Mouse (Mus musculus): ENCODE measurements at regions not wholly inside any gene's neighbourhood (a gene's known extent, or its start where the extent isn't known, plus 50 kb on each side); places are given as distances from the start of the nearest gene placed in this dataset.

GRCm38 (mm10) chr1:77663345-77663744 lies 148.5 kb upstream of the Epha4 start:
- WGBS: 73% methylated on average over 7 of the region's 7 CpGs
- Histone ChIP-seq H3K27me3 (replicated peaks; ENCODE audit: control insufficient read depth, insufficient read depth, low read length) (no peaks in the 10 kb centered on the region), H3K36me3 (ENCODE audit: control insufficient read depth, insufficient read depth, low read length) (no peaks in the 10 kb centered on the region), H3K27ac (ENCODE audit: low read depth, low read length) (0 out of 2 replicates have a peak overlapping the region, but pooled peaks have one; percentile 7), H3K9ac (ENCODE audit: low read length) (no peak overlapping the region), H3K4me3 (ENCODE audit: low read depth, low read length) (no peak overlapping the region), H3K4me1 (ENCODE audit: control insufficient read depth, insufficient read depth, low read length) (no peaks in the 10 kb centered on the region), H3K9me3 (replicated peaks; ENCODE audit: control insufficient read depth, low read length) (no peaks in the 10 kb centered on the region), H3K4me2 (ENCODE audit: low read length) (no peak overlapping the region)
- no peak for ATAC-seq
- DNase-seq (ENCODE audit: low spot score): peak; percentile 36

GRCm38 (mm10) chr1:77660436-77660835 lies 145.5 kb upstream of the Epha4 start:
- no peaks in the 10 kb centered on the region for H3K36me3 ChIP-seq (ENCODE audit: control insufficient read depth, insufficient read depth, low read length)
- H3K4me1 ChIP-seq (ENCODE audit: control insufficient read depth, insufficient read depth, low read length): no peaks in the 10 kb centered on the region
- DNase-seq (ENCODE audit: low spot score) (no peak), ATAC-seq (no peak)
- H3K27me3 ChIP-seq (replicated peaks; ENCODE audit: control insufficient read depth, insufficient read depth, low read length): no peaks in the 10 kb centered on the region
- H3K4me3 ChIP-seq (ENCODE audit: low read depth, low read length): no peak overlapping the region
- H3K9ac ChIP-seq (ENCODE audit: low read length): no peak overlapping the region
- H3K9me3 ChIP-seq (replicated peaks; ENCODE audit: control insufficient read depth, low read length): no peaks in the 10 kb centered on the region
- no peak overlapping the region for H3K27ac ChIP-seq (ENCODE audit: low read depth, low read length)
- no peak overlapping the region for H3K4me2 ChIP-seq (ENCODE audit: low read length)

GRCm38 (mm10) chr1:77637025-77637424 lies 122.1 kb upstream of the Epha4 start:
- Histone ChIP-seq H3K9ac (ENCODE audit: low read length) (no peak overlapping the region), H3K9me3 (replicated peaks; ENCODE audit: control insufficient read depth, low read length) (no peaks in the 10 kb centered on the region), H3K4me3 (ENCODE audit: low read depth, low read length) (no peak overlapping the region), H3K4me1 (ENCODE audit: control insufficient read depth, insufficient read depth, low read length) (no peaks in the 10 kb centered on the region), H3K27ac (ENCODE audit: low read depth, low read length) (no peak overlapping the region), H3K36me3 (ENCODE audit: control insufficient read depth, insufficient read depth, low read length) (no peaks in the 10 kb centered on the region), H3K27me3 (replicated peaks; ENCODE audit: control insufficient read depth, insufficient read depth, low read length) (no peaks in the 10 kb centered on the region), H3K4me2 (ENCODE audit: low read length) (no peak overlapping the region)
- WGBS: 94% methylated on average over 3 of the region's 3 CpGs
- no peak for DNase-seq (ENCODE audit: low spot score)
- ATAC-seq: no peak

GRCm38 (mm10) chr1:77629496-77630281 lies 114.8 kb upstream of the Epha4 start:
- Histone ChIP-seq H3K4me2 (ENCODE audit: low read length) (no peak overlapping the region; the same call in 1 of the 2 replicates), H3K9me3 (replicated peaks; ENCODE audit: control insufficient read depth, low read length) (no peaks in the 10 kb centered on the region), H3K27ac (ENCODE audit: low read depth, low read length) (peak overlapping the region; percentile 67; the same call in 1 of the 2 replicates), H3K36me3 (ENCODE audit: control insufficient read depth, insufficient read depth, low read length) (no peaks in the 10 kb centered on the region), H3K4me3 (ENCODE audit: low read depth, low read length) (no peak overlapping the region), H3K4me1 (ENCODE audit: control insufficient read depth, insufficient read depth, low read length) (peaks cover 10% of the 10 kb centered on the region; the same call in 1 of the 2 replicates), H3K27me3 (replicated peaks; ENCODE audit: control insufficient read depth, insufficient read depth, low read length) (no peaks in the 10 kb centered on the region), H3K9ac (ENCODE audit: low read length) (no peak overlapping the region)
- DNase-seq (ENCODE audit: low spot score) (peak; percentile 87), ATAC-seq (peak; percentile 93)
- 9% methylated on average over 9 of the region's 9 CpGs for WGBS

GRCm38 (mm10) chr1:77628861-77629260 lies 114.0 kb upstream of the Epha4 start:
- Histone ChIP-seq H3K27ac (ENCODE audit: low read depth, low read length) (peak overlapping the region; percentile 67; the same call in 1 of the 2 replicates), H3K27me3 (replicated peaks; ENCODE audit: control insufficient read depth, insufficient read depth, low read length) (no peaks in the 10 kb centered on the region), H3K4me3 (ENCODE audit: low read depth, low read length) (no peak overlapping the region), H3K4me1 (ENCODE audit: control insufficient read depth, insufficient read depth, low read length) (peaks cover 10% of the 10 kb centered on the region; the same call in 1 of the 2 replicates), H3K36me3 (ENCODE audit: control insufficient read depth, insufficient read depth, low read length) (no peaks in the 10 kb centered on the region), H3K4me2 (ENCODE audit: low read length) (no peak overlapping the region), H3K9ac (ENCODE audit: low read length) (no peak overlapping the region), H3K9me3 (replicated peaks; ENCODE audit: control insufficient read depth, low read length) (no peaks in the 10 kb centered on the region)
- ATAC-seq: peak; percentile 49; the same call in 1 of the 2 replicates
- DNase-seq (ENCODE audit: low spot score): peak; percentile 62
- WGBS: 22% methylated on average over 4 of the region's 4 CpGs

- Histone ChIP-seq H3K9me3 (replicated peaks; ENCODE audit: control insufficient read depth, low read length) (no peaks in the 10 kb centered on the region), H3K4me3 (ENCODE audit: low read depth, low read length) (no peak overlapping the region), H3K27me3 (replicated peaks; ENCODE audit: control insufficient read depth, insufficient read depth, low read length) (no peaks in the 10 kb centered on the region), H3K36me3 (ENCODE audit: control insufficient read depth, insufficient read depth, low read length) (no peaks in the 10 kb centered on the region), H3K9ac (ENCODE audit: low read length) (no peak overlapping the region), H3K27ac (ENCODE audit: low read depth, low read length) (no peak overlapping the region), H3K4me1 (ENCODE audit: control insufficient read depth, insufficient read depth, low read length) (no peaks in the 10 kb centered on the region; the same call in 1 of the 2 replicates), H3K4me2 (ENCODE audit: low read length) (no peak overlapping the region)
- 27% methylated on average over 8 of the region's 8 CpGs for WGBS
- ATAC-seq (no peak), DNase-seq (ENCODE audit: low spot score) (no peak)
Observed at GRCm38 (mm10) chr1:77617490-77617889, 102.6 kb upstream of the Epha4 start.

GRCm38 (mm10) chr1:77600509-77600908 lies 85.6 kb upstream of the Epha4 start:
- Histone ChIP-seq H3K4me1 (ENCODE audit: control insufficient read depth, insufficient read depth, low read length) (peaks cover 17% of the 10 kb centered on the region; the same call in 1 of the 2 replicates), H3K4me2 (ENCODE audit: low read length) (no peak overlapping the region), H3K27ac (ENCODE audit: low read depth, low read length) (0 out of 2 replicates have a peak overlapping the region, but pooled peaks have one; percentile 23), H3K9me3 (replicated peaks; ENCODE audit: control insufficient read depth, low read length) (no peaks in the 10 kb centered on the region), H3K4me3 (ENCODE audit: low read depth, low read length) (no peak overlapping the region), H3K36me3 (ENCODE audit: control insufficient read depth, insufficient read depth, low read length) (no peaks in the 10 kb centered on the region), H3K27me3 (replicated peaks; ENCODE audit: control insufficient read depth, insufficient read depth, low read length) (no peaks in the 10 kb centered on the region), H3K9ac (ENCODE audit: low read length) (no peak overlapping the region)
- DNase-seq (ENCODE audit: low spot score): peak; percentile 61
- 44% methylated on average over 5 of the region's 5 CpGs for WGBS
- ATAC-seq: peak; percentile 65

- 58% methylated on average over 4 of the region's 4 CpGs for WGBS
Observed at GRCm38 (mm10) chr1:77592649-77593048, 77.8 kb upstream of the Epha4 start.

GRCm38 (mm10) chr1:77592248-77592647 lies 77.4 kb upstream of the Epha4 start:
- Histone ChIP-seq H3K27me3 (replicated peaks; ENCODE audit: control insufficient read depth, insufficient read depth, low read length) (no peaks in the 10 kb centered on the region), H3K4me3 (ENCODE audit: low read depth, low read length) (no peak overlapping the region), H3K36me3 (ENCODE audit: control insufficient read depth, insufficient read depth, low read length) (no peaks in the 10 kb centered on the region), H3K9me3 (replicated peaks; ENCODE audit: control insufficient read depth, low read length) (no peaks in the 10 kb centered on the region), H3K4me1 (ENCODE audit: control insufficient read depth, insufficient read depth, low read length) (peaks cover 4% of the 10 kb centered on the region), H3K27ac (ENCODE audit: low read depth, low read length) (peak overlapping the region; percentile 22; the same call in 1 of the 2 replicates), H3K4me2 (ENCODE audit: low read length) (no peak overlapping the region), H3K9ac (ENCODE audit: low read length) (no peak overlapping the region)
- ATAC-seq: peak; percentile 92
- DNase-seq (ENCODE audit: low spot score): peak; percentile 61
- WGBS: 29% methylated on average over 7 of the region's 7 CpGs

More at GRCm38 (mm10) chr1:77592649-77593048, 77.8 kb upstream of the Epha4 start:
- Histone ChIP-seq H3K4me1 (ENCODE audit: control insufficient read depth, insufficient read depth, low read length) (peaks cover 4% of the 10 kb centered on the region), H3K27me3 (replicated peaks; ENCODE audit: control insufficient read depth, insufficient read depth, low read length) (no peaks in the 10 kb centered on the region), H3K27ac (ENCODE audit: low read depth, low read length) (peak overlapping the region; percentile 22; the same call in 1 of the 2 replicates), H3K9ac (ENCODE audit: low read length) (no peak overlapping the region), H3K9me3 (replicated peaks; ENCODE audit: control insufficient read depth, low read length) (no peaks in the 10 kb centered on the region), H3K4me3 (ENCODE audit: low read depth, low read length) (no peak overlapping the region), H3K36me3 (ENCODE audit: control insufficient read depth, insufficient read depth, low read length) (no peaks in the 10 kb centered on the region), H3K4me2 (ENCODE audit: low read length) (no peak overlapping the region)
- ATAC-seq: peak; percentile 68
- DNase-seq (ENCODE audit: low spot score): peak; percentile 36

Data from forebrain, embryonic 14.5 days (tissue).